Mouse (Mus musculus): ENCODE measurements at regions not wholly inside any gene's neighbourhood (a gene's known extent, or its start where the extent isn't known, plus 50 kb on each side); places are given as distances from the start of the nearest gene placed in this dataset.
A peak's percentile ranks its signal among the peaks of the same experiment; 100 is the strongest.

GRCm38 (mm10) chr2:15146414-15146813 lies 91.5 kb upstream of the Nsun6 start:
- DNase-seq, result peak; percentile 22
- 41% methylated on average over 1 of the region's 1 CpGs for WGBS
- Histone ChIP-seq H3K27me3 (replicated peaks; ENCODE audit: control insufficient read depth, insufficient read depth, low read length) (no peaks in the 10 kb centered on the region), H3K36me3 (ENCODE audit: control insufficient read depth, insufficient read depth, low read length) (no peaks in the 10 kb centered on the region), H3K4me1 (ENCODE audit: control insufficient read depth, insufficient read depth, low read length) (peaks cover 2% of the 10 kb centered on the region; the same call in 1 of the 2 replicates), H3K27ac (ENCODE audit: insufficient read depth, low read depth, low read length) (no peak overlapping the region), H3K4me3 (ENCODE audit: insufficient read depth, low read depth, low read length) (no peak overlapping the region)
- no peak for TF ChIP-seq CTCF (conservative IDR thresholded peaks at IDR 0.05; ENCODE audit: insufficient read depth, insufficient read length, low read depth, low read length)
- TF ChIP-seq POLR2A (IDR thresholded peaks at IDR 0.05; ENCODE audit: low read depth, low read length), result no peak

- H3K4me1 ChIP-seq (ENCODE audit: control insufficient read depth, insufficient read depth, low read length), result no peaks in the 10 kb centered on the region
- 79% methylated on average over 2 of the region's 2 CpGs for WGBS
- TF ChIP-seq CTCF (conservative IDR thresholded peaks at IDR 0.05; ENCODE audit: insufficient read depth, insufficient read length, low read depth, low read length) (no peak), POLR2A (IDR thresholded peaks at IDR 0.05; ENCODE audit: low read depth, low read length) (no peak)
- H3K27me3 ChIP-seq (replicated peaks; ENCODE audit: control insufficient read depth, insufficient read depth, low read length), result no peaks in the 10 kb centered on the region
- DNase-seq, result no peak
- no peak overlapping the region for H3K27ac ChIP-seq (ENCODE audit: insufficient read depth, low read depth, low read length)
- H3K36me3 ChIP-seq (ENCODE audit: control insufficient read depth, insufficient read depth, low read length), result no peaks in the 10 kb centered on the region
- H3K4me3 ChIP-seq (ENCODE audit: insufficient read depth, low read depth, low read length), result no peak overlapping the region
Measured at GRCm38 (mm10) chr2:15144781-15145180, 89.9 kb upstream of the Nsun6 start.

GRCm38 (mm10) chr2:15139877-15140276 lies 85.0 kb upstream of the Nsun6 start:
- TF ChIP-seq CTCF (conservative IDR thresholded peaks at IDR 0.05; ENCODE audit: insufficient read depth, insufficient read length, low read depth, low read length), result no peak
- TF ChIP-seq POLR2A (IDR thresholded peaks at IDR 0.05; ENCODE audit: low read depth, low read length), result no peak
- H3K27me3 ChIP-seq (replicated peaks; ENCODE audit: control insufficient read depth, insufficient read depth, low read length), result no peaks in the 10 kb centered on the region
- WGBS, result 77% methylated on average over 2 of the region's 2 CpGs
- no peak for DNase-seq
- H3K36me3 ChIP-seq (ENCODE audit: control insufficient read depth, insufficient read depth, low read length), result no peaks in the 10 kb centered on the region
- no peak overlapping the region for H3K4me3 ChIP-seq (ENCODE audit: insufficient read depth, low read depth, low read length)
- no peak overlapping the region for H3K27ac ChIP-seq (ENCODE audit: insufficient read depth, low read depth, low read length)
- no peaks in the 10 kb centered on the region for H3K4me1 ChIP-seq (ENCODE audit: control insufficient read depth, insufficient read depth, low read length)
